Mouse (Mus musculus): ENCODE data around the gene Kcnip1.

GRCm38 (mm10) chr11:33736426-33736825 lies 256.5 kb downstream of the Kcnip1 start:
- no peak for TF ChIP-seq POLR2A (IDR thresholded peaks at IDR 0.05; ENCODE audit: low read depth, low read length)
- TF ChIP-seq CTCF (conservative IDR thresholded peaks at IDR 0.05; ENCODE audit: insufficient read depth, insufficient read length, low read depth, low read length) = no peak
